Mouse (Mus musculus) neural tube, embryonic 14.5 days (tissue): ENCODE data around the gene Prkra. TPM values are rescaled to one million over a fixed set of nuclear protein-coding genes. Genes with fewer than 3 reads are reported as not detected.

Experiments
- ATAC-seq: fragments of 200-750 bp; cut with Nextera tagmentation; 2 replicates; pipeline ENCODE4 v1.8.0; 2017; ENCODE audit warnings: low read depth, mild to moderate bottlenecking, moderate TSS enrichment, moderate library complexity
- H3K27ac ChIP-seq: fragments of 300-500 bp; sonication (generic); 2 replicates; pipeline ENCODE4 v1.5.1; 2014; ENCODE audit warnings: low read depth, mild to moderate bottlenecking, control low read depth, low read length, moderate library complexity, mixed read lengths
- H3K27me3 ChIP-seq: fragments of 300-500 bp; sonication (generic); 2 replicates; pipeline ENCODE4 v1.6.1; 2014; ENCODE audit warnings: low read length; ENCODE audit not compliant: control insufficient read depth, insufficient read depth
- H3K36me3 ChIP-seq: fragments of 300-500 bp; sonication (generic); 2 replicates; pipeline ENCODE4 v1.6.1; 2014; ENCODE audit warnings: low read length, mixed read lengths; ENCODE audit not compliant: control insufficient read depth, insufficient read depth
- H3K4me1 ChIP-seq: fragments of 300-500 bp; sonication (generic); 2 replicates; pipeline ENCODE4 v1.6.1; 2014; ENCODE audit warnings: low read length; ENCODE audit not compliant: control insufficient read depth, insufficient read depth
- H3K4me2 ChIP-seq: fragments of 300-500 bp; sonication (generic); 2 replicates; pipeline ENCODE4 v1.6.1; 2014; ENCODE audit warnings: mild to moderate bottlenecking, low read depth, low read length, control low read depth
- H3K4me3 ChIP-seq: fragments of 300-500 bp; sonication (generic); 2 replicates; pipeline ENCODE4 v1.5.1; 2014; ENCODE audit warnings: low read depth, low read length, control low read depth, mixed read lengths
- H3K9ac ChIP-seq: fragments of 300-500 bp; sonication (generic); replicated peaks from 2 replicates; pipeline ENCODE4 v1.6.1; 2014; ENCODE audit warnings: low read depth, mild to moderate bottlenecking, control low read depth, low read length, mixed read lengths
- H3K9me3 ChIP-seq: fragments of 300-500 bp; sonication (generic); 2 replicates; pipeline ENCODE4 v1.6.1; 2016; ENCODE audit warnings: low read length; ENCODE audit not compliant: control insufficient read depth
- WGBS: fragments of 180-500 bp; shearing (Covaris S2); extraction: QIAGEN DNeasy Blood & Tissue Kit; methylation state at CpG from one replicate; pipeline ENCODE4 v1.1.7; 2014; 5-methylcytosine and 5-hydroxymethylcytosine counted together
- polyA plus RNA-seq: library from polyadenylated mRNA; unstranded; fragments of >200 nt; fragmentation: Nextera tagmentation; extraction: Ambion mirVana; gene quantifications from 2 replicates; pipeline ENCODE4 v1.2.1, GENCODE M21; 2014

Prkra gene
- polyA plus RNA-seq, 1 experiment from 2014 or later, result 120 TPM

DNA sequence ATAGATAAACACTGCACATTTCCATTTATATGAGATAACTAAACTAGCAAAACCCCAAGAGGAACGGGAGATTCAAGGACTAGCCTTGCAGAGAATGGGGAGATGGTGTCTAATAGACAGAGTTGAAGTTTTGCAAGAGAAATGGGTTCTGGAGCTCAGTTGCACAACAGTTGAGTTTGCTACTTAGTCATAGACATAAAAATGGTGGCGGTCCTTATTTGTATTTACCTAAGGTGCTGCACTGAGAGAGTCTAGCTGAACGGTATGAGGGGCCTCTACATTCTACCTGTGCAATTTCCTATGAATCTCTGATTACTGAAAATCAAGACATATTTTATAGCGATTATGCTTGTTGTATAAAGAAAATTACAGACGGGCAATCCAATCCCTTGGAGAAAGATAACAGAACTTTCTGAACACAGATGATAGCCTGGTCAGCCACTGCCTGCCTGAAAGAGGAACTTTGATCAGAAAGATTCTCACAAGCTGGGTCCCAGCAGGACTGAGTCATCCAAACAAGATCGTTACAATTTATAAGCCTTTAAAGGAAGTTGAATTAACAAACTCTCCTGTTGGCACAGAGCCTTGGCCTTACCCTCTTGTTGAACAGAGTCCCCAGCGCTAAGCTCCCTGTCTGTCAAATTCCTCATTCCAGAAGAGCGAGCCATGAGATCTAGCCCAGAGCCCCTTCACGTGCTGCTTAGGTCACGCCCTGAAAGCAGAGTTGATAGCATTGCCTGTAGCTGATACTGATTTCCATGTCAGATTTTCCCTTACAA, 37.3 kb downstream of the Prkra start:
- Histone ChIP-seq H3K27me3 (no peaks in the 10 kb centered on the region), H3K4me1 (no peaks in the 10 kb centered on the region), H3K4me2 (no peak overlapping the region), H3K36me3 (no peaks in the 10 kb centered on the region), H3K4me3 (no peak overlapping the region), H3K27ac (no peak overlapping the region), H3K9me3 (no peaks in the 10 kb centered on the region), H3K9ac (no peak overlapping the region)
- WGBS, result 86% methylated on average over 10 of the region's 10 CpGs
- no peak for ATAC-seq

DNA sequence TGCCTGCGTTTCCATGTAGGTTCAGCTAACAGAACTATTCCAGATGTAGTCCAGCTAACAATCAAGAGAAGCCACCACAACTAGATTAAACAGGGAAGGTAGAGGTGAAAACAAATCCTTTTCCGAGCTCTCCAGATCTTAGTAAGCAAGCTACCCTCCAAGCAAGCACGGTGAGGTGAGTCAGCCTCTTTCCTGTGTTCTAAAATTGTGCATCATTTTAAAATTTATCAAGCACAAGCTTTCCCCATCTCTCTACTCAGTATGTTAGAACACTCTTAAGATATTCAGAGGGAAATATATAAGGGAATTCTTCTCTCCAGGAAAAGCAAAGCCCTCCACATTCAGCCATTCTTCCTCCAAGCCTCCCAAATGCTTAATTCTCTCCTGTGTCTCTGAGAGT, 41.1 kb downstream of the Prkra start:
- Histone ChIP-seq H3K27ac (no peak overlapping the region), H3K9me3 (no peaks in the 10 kb centered on the region), H3K36me3 (no peaks in the 10 kb centered on the region), H3K27me3 (no peaks in the 10 kb centered on the region), H3K9ac (no peak overlapping the region), H3K4me1 (no peaks in the 10 kb centered on the region), H3K4me2 (no peak overlapping the region), H3K4me3 (no peak overlapping the region)
- WGBS, result 88% methylated on average over 3 of the region's 3 CpGs
- no peak for ATAC-seq

DNA sequence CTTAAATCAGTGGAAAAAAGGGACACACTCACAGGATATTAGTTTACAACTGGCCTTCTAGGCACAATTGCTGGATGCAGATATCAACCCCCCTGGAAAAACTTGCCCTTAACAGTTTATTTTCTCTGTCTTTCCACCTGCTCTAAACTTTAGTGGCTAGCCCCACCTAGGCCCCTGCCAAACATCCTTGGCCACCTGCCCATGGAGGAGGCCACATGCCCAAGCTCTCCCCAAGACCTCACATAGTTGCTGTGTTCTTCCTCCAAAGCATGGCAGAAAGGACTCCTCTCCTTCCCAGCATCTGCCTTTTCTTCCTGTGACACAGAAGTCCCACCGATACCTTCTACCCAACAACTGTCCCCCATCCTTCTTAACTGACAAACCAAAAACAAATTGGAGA, 45.6 kb downstream of the Prkra start:
- no peaks in the 10 kb centered on the region for H3K4me1 ChIP-seq
- no peak overlapping the region for H3K9ac ChIP-seq
- WGBS, result 93% methylated on average over 1 of the region's 1 CpGs
- H3K36me3 ChIP-seq, result no peaks in the 10 kb centered on the region
- H3K9me3 ChIP-seq, result no peaks in the 10 kb centered on the region
- no peak overlapping the region for H3K4me2 ChIP-seq
- H3K4me3 ChIP-seq, result no peak overlapping the region
- no peak overlapping the region for H3K27ac ChIP-seq
- H3K27me3 ChIP-seq, result no peaks in the 10 kb centered on the region
- no peak for ATAC-seq

DNA sequence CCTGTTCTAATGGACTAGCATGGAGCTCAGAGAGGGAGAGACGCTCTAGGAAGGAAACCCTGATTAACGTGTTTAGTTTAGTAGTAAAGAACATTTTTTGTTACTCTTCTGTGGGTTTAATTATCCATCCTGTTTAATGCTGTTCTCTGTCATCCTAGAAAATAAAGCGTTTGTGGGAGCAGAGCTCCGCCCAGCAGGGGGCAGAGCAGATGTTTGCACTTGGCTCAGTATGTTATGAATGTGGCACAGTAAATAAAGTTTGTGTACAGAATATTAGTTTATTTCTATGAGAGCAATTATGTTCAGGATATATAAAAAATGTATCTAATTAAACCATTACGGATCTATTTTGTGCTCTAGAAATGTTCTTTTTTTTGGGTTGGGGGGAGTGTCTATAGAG, 48.6 kb downstream of the Prkra start:
- H3K27me3 ChIP-seq, result no peaks in the 10 kb centered on the region
- no peak for ATAC-seq
- no peaks in the 10 kb centered on the region for H3K4me1 ChIP-seq
- 62% methylated on average over 5 of the region's 5 CpGs for WGBS
- H3K27ac ChIP-seq, result no peak overlapping the region
- H3K36me3 ChIP-seq, result 0 out of 2 replicates have a peak, but pooled peaks cover 7% of the 10 kb centered on the region
- no peak overlapping the region for H3K4me2 ChIP-seq
- H3K9ac ChIP-seq, result no peak overlapping the region
- H3K9me3 ChIP-seq, result no peaks in the 10 kb centered on the region
- H3K4me3 ChIP-seq, result no peak overlapping the region

DNA sequence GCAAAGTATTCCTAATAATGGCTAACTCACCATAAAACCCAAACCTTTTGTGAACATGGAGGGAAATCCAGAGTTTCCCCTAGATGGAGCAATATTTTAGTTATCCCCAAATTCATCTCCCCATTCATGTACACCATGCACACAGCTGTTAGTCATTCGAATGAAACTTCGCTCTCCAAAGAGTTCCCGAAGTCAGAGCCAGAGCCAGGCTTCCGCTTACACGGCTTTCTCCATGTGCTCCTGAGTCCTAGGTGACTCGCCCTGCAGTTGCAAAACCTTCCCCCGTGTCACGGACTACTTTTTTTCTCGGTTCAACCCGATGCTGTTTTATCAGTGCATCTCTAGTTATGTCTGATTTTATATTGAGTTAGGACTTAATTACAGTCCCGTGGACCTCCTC, 50.3 kb downstream of the Prkra start:
- no peak overlapping the region for H3K27ac ChIP-seq
- H3K4me1 ChIP-seq, result no peaks in the 10 kb centered on the region
- no peak overlapping the region for H3K4me3 ChIP-seq
- 0 out of 2 replicates have a peak, but pooled peaks cover 15% of the 10 kb centered on the region for H3K36me3 ChIP-seq
- H3K27me3 ChIP-seq, result no peaks in the 10 kb centered on the region
- H3K9me3 ChIP-seq, result no peaks in the 10 kb centered on the region
- no peak for ATAC-seq
- no peak overlapping the region for H3K4me2 ChIP-seq
- no peak overlapping the region for H3K9ac ChIP-seq
- 93% methylated on average over 11 of the region's 11 CpGs for WGBS

DNA sequence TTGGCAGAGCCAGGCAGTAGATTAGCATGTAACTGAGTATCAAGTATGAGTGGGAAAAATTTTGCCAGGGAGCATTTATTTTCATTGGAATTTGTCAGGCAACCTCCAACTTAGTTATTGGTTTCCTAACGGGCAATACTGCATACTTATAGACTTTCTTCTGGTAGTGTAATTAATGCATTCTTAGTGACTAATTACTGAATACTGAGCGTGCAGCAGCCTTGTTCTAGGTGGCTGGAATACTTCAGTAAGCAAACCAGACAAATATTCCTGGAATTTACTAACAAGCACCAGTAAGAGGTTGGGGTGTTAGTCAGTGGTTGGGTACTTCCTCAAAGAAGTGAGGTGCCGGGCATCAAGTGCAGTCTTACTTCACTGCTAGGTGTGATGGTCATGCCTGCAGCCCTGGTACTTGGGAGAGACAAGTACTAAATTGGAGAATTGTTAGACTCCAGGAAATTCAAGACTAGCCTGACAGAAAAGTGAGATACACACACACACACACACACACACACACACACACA, 55.4 kb downstream of the Prkra start:
- H3K4me2 ChIP-seq, result no peak overlapping the region
- H3K9me3 ChIP-seq, result no peaks in the 10 kb centered on the region
- H3K4me1 ChIP-seq, result no peaks in the 10 kb centered on the region
- peaks cover 18% of the 10 kb centered on the region; the same call in 1 of the 2 replicates for H3K36me3 ChIP-seq
- no peak overlapping the region for H3K4me3 ChIP-seq
- H3K27ac ChIP-seq, result no peak overlapping the region
- no peak overlapping the region for H3K9ac ChIP-seq
- WGBS, result 87% methylated on average over 3 of the region's 3 CpGs
- ATAC-seq, result no peak
- H3K27me3 ChIP-seq, result no peaks in the 10 kb centered on the region

DNA sequence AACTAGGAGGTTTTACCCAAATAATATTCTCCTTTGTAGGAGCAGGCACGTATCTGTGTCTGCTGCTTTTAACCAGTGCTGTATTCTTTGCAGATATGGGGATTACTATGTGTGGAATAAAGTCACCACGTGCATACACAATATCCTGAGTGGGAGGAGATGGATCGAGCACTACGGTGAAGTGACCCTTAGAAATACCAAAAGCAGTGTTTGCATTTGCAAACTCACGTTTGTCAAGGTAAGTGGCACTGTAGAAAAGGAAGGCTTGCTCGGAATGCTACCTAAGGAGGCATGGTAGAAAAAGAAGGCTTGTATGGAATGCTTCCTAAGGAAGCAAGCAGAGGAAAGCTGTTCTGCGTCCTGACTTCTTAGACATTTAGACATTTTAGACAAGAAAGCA, 57.6 kb downstream of the Prkra start:
- no peak overlapping the region for H3K27ac ChIP-seq
- H3K4me2 ChIP-seq, result no peak overlapping the region
- H3K9ac ChIP-seq, result no peak overlapping the region
- H3K27me3 ChIP-seq, result no peaks in the 10 kb centered on the region
- ATAC-seq, result no peak
- no peaks in the 10 kb centered on the region for H3K4me1 ChIP-seq
- 93% methylated on average over 7 of the region's 7 CpGs for WGBS
- no peaks in the 10 kb centered on the region for H3K9me3 ChIP-seq
- H3K36me3 ChIP-seq, result peaks cover 16% of the 10 kb centered on the region
- no peak overlapping the region for H3K4me3 ChIP-seq

DNA sequence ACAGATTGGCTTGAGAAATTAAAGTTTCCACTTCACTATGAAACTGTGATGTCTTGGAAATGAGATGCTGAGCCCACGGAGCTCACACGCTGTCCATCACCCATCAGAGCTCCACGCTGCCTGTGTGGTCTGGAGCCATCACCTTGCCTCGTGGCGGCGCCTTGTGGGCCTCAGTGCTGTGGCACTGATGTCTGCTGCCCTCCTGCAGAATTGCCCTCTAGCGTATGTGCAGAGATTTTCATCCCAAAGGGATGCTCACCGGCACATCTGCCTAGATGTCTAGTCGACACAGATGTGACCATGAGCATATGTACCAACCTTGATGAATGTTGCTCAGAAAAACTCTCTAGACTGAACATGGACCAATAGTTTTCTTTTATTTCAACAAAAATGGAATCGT, 60.9 kb downstream of the Prkra start:
- ATAC-seq, result no peak
- Histone ChIP-seq H3K4me1 (no peaks in the 10 kb centered on the region), H3K4me2 (no peak overlapping the region), H3K9me3 (no peaks in the 10 kb centered on the region), H3K27ac (no peak overlapping the region), H3K36me3 (peaks cover 6% of the 10 kb centered on the region), H3K4me3 (no peak overlapping the region), H3K9ac (no peak overlapping the region), H3K27me3 (no peaks in the 10 kb centered on the region)
- WGBS, result 80% methylated on average over 10 of the region's 10 CpGs

DNA sequence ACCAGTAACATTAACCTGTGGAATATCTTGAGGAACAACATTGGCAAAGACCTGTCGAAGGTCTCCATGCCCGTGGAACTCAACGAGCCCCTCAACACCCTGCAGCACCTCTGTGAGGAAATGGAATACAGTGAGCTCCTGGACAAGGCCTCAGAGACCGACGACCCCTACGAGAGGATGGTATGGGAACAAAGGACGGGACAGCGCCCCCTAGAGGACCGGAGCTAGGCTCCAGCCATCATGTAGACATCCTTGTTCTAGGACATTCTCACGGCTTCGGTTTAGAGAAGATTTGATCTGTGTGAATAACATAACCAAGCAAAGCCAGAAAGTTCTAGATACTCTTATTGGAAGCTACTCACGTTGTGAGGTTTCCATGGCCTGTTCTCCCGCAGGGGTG, 62.7 kb downstream of the Prkra start:
- Histone ChIP-seq H3K27me3 (no peaks in the 10 kb centered on the region), H3K36me3 (peaks cover 6% of the 10 kb centered on the region), H3K4me1 (no peaks in the 10 kb centered on the region), H3K4me2 (no peak overlapping the region), H3K4me3 (no peak overlapping the region), H3K9me3 (no peaks in the 10 kb centered on the region), H3K9ac (no peak overlapping the region), H3K27ac (no peak overlapping the region)
- ATAC-seq, result no peak
- 94% methylated on average over 13 of the region's 13 CpGs for WGBS
